Mouse (Mus musculus) layer of hippocampus, adult 18-20 months (tissue): Measurements from ENCODE around the gene Efs. TPM values are rescaled to one million over a fixed set of nuclear protein-coding genes. Genes with fewer than 3 reads are reported as not detected.
"Not testable (repeated sequence)": the region's sequence is repeated elsewhere in the genome, so short reads cannot be mapped to it uniquely, and the experiment has no call there.

Experiments
- DNase-seq, 2 experiments: peaks; one replicate each; pipeline ENCODE4 v3.0.0; 2022; ENCODE audit warnings: low spot score in 2 of 2
- long read RNA-seq: library from polyadenylated mRNA; stranded (forward); transcript quantifications from one replicate; pipeline ENCODE4 v2.0.0, GENCODE M21; 2021
- total RNA-seq, 2 experiments: library from RNA; stranded (reverse); gene quantifications; 2 replicates each; pipeline ENCODE4 v1.2.3; 2021

The Efs gene
- total RNA-seq: 10 to 100 TPM in 1 of 2 experiments, 1 to 10 TPM in 1; 9.9 to 10.5 TPM
- long read RNA-seq, transcript Efs-201 (6 exons, 2,705 nt): major isoform, 12 of 14 reads
- long read RNA-seq, partial matches to known transcripts: 1 of 14 reads
- long read RNA-seq, other reads (novel, unspliced or antisense): 1 of 14 reads

DNA sequence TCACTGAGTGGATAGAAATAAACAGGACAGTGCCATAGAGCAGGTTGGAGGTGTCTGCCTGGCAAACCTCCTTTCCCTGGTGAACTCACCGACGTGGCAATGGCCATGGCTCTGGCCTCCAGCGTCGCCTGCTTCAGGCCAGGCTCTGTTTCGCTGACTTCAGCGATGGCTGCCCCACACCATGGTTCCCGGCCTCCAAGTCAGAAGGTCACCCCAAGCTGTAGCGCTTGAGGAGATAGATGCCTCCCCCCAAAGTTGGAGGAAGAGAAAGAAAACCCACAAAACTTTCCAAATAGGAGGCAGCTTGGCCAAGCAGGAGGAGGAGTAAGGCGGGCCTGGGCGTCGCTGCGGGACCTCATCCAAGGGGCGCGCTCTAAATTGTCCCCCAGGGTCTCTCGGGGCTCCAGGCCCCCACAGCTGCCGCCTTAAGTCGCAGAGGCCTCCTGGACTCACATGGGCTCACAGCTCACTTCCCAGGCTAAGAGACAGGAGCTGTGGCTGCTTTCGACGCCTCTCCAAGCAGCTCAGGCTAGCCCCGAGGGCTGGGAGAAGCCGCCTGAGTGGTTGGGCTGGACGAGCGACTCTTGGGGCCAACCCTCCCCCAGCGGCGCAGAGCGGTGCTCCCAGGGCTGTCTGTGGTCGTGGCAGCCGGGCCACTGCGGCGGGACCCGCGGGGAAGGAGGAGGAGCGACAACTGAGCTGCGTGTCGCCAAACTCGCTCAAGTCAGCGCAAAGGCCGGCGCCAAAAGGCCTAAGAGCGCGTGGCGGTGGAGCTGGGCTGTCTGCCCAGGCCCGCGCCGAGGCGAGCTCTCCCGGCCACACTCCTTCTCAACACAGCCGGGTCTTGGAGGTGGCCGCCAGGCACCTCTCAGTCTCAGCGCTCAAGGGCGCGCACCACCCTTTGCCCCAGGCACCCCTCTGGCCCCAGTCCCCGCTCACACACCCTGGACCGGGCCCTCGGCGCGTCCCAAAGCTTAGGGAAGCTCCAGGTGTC, at the start of gene Efs:
Efs (minus strand) TSS at position 778 of the 994 bp plus-strand sequence.
- DNase-seq: peak in 1 of 2 experiments; percentile 31

DNA sequence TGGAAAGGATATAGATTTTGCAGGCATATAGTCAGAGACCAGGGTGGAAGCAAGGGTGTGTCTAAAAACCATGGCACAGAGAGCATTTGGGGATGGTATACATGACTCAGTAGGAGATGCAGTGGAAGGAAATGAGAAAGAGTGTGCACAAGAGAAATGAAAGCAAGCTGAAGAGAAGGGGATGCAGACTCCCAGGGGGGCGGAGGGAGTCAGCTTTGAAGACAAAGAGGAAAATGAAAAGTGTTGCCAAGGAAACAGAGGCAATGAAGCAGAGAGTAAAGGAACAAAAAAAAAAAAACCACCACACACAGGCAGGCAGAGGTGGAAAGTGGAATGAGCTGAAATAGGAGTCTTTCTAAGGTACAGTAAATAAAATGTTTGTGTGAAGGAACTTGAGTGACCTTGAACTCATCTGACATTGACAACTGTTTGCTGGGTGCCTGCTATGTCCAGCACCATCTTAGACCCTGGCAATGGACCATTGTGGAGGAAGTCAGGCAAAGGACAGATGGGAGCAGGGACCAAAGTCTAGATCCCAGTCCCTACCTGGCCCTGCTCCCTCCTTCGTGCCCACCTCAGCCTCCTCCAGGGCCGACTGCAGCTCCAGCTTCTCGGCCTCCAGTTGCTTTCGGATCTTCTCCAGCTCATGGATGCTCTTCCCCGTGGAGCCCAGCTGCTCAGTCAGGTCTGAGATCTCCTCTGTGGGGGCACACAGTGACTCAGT, 48.3 kb upstream of the Efs start:
- peak in 1 of 2 experiments; percentile 54 for DNase-seq

GRCm38 (mm10) chr14:54972786-54973185, 46.9 kb upstream of the Efs start:
- not testable (repeated sequence) for DNase-seq

- no peak for DNase-seq
Measured at GRCm38 (mm10) chr14:54968344-54968743, 42.4 kb upstream of the Efs start.

DNA sequence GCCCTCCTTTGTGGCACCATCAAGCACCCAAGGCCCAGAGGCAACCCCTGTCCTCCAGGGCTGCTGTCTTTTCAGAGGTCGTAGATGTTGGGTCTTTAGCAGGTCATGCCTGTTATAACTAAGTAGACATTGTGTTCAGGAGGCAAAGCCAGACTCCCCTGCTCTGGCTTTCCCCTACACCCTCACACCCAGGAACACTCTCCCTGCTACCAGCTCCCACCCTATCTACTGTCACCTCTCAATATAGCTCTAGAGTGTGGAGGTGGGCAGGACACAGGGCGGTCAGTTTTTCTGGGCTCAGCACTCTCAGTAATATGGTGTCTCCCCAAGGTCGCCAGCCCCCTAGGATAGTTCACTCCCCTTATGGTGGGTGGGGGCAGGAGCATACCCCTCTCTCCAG, 41.9 kb upstream of the Efs start:
- no peak for DNase-seq

DNA sequence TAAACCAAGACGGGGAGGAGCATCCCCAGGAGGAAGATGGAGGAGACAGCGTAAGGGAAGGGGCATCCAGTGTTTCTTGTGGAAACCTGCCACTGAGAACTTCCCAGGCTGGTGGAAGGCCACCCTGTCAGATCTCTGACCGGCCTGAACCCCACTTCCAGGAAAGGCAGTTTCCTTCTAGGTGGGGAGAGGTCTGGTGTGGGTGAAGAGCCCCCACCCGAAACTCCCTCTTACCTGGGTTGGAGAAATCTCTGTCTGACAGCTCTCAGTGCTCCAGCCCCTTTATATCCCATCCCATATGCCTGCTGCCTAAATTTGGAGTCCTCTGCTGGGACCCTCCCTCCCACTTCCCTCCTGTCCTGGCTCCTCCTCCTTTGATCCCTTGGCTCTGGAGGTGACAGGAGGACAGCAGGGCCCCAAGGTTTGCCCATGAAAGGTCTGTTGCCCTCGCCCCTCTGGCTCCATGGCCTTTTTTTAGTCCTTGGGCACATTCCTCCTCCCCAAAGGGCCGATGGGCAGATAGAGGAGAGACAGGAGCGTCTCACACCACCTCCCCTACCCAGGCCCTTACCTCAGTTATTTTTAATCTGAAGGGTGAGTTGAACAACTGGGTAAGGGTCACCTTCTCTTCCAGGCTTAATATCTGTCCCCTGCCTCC, 40.5 kb upstream of the Efs start, which contains the start of gene Myh6:
Myh6 (minus strand) TSS at position 608 of the 658 bp plus-strand sequence.
- no peak for DNase-seq

GRCm38 (mm10) chr14:54965631-54966030, 39.7 kb upstream of the Efs start:
- no peak for DNase-seq

GRCm38 (mm10) chr14:54965044-54965443, 39.1 kb upstream of the Efs start:
- DNase-seq: no peak

DNA sequence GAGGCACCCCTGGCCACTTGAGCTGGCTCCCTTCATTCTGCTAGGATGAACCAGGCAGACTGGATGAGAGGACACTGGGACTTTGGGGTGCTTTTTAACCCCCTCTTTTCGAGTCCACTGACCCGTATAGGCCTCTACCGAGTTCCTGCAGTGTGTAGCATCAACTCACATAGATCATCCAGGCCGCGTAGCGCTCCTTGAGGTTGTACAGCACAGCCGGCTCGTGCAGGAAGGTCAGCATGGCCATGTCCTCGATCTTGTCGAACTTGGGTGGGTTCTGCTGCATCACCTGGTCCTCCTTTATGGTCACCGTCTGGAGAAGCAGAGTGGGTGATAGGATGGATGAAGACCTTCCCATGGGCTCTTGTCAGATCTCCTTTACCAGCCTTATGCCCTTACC, 37.8 kb upstream of the Efs start:
- DNase-seq: no peak

GRCm38 (mm10) chr14:54962714-54963113, 36.8 kb upstream of the Efs start:
- DNase-seq: no peak

DNA sequence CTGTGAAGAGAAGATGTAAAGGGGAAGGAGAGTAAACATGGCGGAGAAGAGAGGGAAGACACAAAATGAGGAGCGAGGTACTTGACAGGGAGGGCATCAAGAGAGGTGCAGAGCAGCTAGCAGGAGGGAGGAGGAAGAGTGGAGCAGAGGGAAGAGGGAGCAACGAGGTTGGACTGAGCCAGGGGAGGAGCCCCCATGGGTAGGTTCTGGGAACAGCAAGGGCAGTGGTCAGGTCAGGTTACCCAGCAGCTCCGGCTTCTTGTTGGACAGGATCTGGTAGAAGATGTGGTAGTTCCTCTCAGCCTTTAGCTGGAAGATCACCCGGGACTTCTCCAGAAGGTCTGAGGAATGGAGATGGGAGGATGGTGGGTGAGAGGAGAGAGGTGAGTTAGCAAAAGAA, 35.6 kb upstream of the Efs start:
- no peak for DNase-seq

GRCm38 (mm10) chr14:54960769-54961168, 34.8 kb upstream of the Efs start:
- DNase-seq: peak; percentile 60 to 84

- DNase-seq: not testable (repeated sequence)
Measured at GRCm38 (mm10) chr14:54959853-54960613, 34.1 kb upstream of the Efs start.

DNA sequence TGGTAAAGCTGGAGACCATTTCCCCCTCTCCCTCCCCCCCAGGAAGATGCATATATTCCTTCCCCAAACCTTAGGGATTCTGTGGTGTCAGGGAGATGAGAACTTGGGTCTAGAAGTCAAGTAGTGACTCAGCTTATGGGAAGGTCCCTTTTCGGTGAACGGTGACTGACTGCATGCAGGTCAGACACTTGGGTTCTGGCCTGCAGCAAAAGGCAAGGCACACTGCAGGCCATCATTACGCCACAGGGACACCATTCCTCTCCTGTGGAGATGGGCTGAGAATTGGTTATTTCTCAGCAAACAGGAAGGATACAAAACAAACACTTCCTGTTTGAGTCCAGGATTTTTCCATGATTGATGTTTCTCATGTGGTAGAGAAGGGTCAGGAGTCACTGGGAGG, 33.3 kb upstream of the Efs start:
- no peak for DNase-seq

DNA sequence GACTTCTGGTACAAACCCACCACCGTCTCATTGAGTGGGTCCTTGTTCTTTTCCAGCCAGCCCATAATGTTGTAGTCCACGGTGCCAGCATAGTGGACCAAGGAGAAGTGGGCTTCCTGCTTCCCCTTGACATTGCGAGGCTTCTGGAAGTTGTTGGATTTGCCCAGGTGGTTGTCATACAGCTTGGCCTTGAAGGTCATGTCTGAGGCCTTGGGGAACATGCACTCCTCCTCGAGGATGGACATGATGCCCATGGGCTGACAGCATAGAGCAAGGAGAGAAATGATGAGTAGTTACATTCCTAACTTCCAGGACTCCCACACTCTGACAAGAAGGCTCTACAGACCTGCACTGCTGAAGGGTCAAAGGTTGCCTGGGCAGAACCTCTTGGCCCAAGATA, 32.6 kb upstream of the Efs start:
- DNase-seq: no peak

GRCm38 (mm10) chr14:54956533-54956932, 30.6 kb upstream of the Efs start:
- no peak for DNase-seq

- no peak for DNase-seq
Measured at GRCm38 (mm10) chr14:54955481-54955880, 29.6 kb upstream of the Efs start.

DNA sequence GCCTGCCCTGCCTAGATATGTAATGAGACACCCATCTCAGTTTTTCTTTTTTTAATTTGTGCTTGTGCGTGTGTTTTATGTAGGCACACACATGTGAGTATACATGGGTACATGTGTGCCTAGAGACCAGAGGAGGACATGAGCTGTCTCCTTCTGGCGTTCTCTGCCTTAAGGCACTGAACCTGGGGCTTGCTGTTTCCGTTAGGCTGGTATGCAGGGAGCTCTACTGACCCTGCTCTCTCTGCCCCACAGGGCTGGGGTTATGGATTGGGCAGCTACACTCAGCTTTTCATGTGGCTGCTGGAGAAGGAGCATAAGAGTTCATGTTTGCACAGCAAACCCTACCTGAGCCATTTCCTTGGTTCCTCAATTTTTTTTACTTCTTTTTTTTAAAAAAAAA, 28.5 kb upstream of the Efs start:
- DNase-seq: no peak

DNA sequence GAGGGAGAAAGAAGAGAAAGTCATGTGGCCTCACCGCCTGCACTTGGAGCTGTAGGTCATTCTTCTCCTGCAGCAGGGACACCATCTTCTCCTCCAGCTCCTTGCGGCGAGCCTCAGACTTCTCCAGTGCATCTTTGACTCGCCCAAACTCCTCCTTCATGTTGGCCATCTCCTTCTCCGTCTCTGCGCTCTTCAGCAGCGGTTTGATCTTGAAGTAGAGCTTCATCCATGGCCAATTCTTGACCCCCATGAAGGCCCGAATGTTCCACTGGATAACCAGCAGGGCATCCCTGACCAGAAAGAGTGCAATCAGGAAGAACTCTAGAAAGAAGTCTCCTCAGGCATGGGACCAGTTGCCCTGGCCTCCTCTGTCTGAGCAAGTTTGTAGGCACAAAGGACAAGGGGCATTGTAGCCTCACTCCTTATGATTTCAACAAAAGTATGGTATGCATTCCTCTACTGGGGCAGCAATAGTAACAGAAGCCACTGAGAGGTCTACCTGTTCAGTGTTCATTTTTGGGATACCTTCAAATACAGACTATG, 27.8 kb upstream of the Efs start:
- DNase-seq: no peak

DNA sequence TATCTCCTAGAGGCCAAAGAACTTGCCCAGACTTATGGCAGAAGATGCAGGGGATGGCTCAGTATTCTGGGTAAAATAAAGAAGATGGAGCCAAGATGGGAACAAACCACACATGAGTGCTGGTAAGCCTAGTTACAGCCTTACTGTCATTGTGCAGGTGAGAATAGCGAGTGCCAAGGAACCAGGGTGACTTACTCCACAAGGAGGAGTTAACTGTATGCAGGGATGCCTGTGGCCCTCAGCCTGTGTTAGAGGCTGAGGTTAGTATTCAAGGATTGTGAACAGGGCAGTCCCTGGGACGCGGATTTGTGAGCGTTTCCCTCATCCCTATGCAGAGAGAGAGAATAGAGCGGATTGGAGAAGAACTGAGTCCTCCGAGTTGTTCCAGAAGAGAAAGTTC, 25.7 kb upstream of the Efs start:
- DNase-seq: no peak
